In the genomic region with DNA sequence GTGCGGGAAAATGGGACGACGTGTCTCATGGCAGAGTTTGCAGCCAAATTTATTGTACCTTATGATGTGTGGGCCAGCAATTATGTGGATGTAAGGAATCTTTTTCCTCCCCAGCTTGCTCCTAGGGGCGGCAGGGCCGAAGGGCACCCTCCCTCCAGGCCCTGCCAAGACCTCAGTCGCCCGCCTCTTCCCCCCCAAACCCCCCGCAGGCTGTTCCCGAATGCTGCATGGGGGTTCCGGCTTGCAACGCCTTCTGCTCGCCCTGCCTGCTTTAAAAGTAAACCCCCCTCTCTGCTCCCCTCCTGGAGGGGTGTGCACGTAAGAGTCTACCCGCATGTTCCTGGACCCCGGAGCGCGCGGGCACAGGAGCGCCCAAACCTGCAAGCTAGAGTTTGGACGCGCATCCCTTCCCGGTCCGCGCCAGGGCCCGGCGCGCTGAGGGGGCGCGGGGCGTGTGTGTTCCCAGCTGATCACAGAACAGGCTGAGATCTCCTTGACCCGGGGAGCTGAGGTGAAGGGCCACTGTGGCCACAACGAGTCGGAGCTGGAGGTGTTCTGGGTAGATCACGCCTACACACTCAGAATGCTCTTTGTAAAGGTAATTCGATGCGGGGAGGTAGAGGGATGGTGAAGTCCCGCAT, we compare ENCODE assay signal across 8 mouse cellular contexts. TPM values are rescaled to one million over a fixed set of nuclear protein-coding genes. Genes with fewer than 3 reads are reported as not detected.
DNase-seq lines count a peak whose midpoint lies in the region; ATAC-seq and TF ChIP-seq lines count a peak whose summit lies in the region.

No protein-coding gene starts in this region.

- no peak for DNase-seq in layer of hippocampus, adult 2 months (ENCODE audit: low spot score in 2 of 2)
- DNase-seq in layer of hippocampus, adult 18-20 months (ENCODE audit: low spot score in 2 of 2) = no peak
- DNase-seq in embryo, embryonic 11 days = peak; percentile 48
- peak; percentile 23 for DNase-seq in hindbrain, embryonic 10.5 days (ENCODE audit: low spot score)
- no peak for DNase-seq in midbrain, postnatal 0 days (ENCODE audit: low spot score)
- DNase-seq in thymus, postnatal 14 days = no peak
- DNase-seq in thymus, adult 18-20 months = no peak
- DNase-seq in lung, postnatal 25 days (ENCODE audit: low spot score) = no peak

- peaks cover 52% of the 10 kb centered on the region for H3K27me3 ChIP-seq in hindbrain, embryonic 10.5 days (ENCODE audit: insufficient read depth, poor library complexity, severe bottlenecking)
- peaks cover 7% of the 10 kb centered on the region; the same call in 1 of the 2 replicates for H3K27me3 ChIP-seq in midbrain, postnatal 0 days (ENCODE audit: insufficient read depth, low read length)

- peak overlapping the region; percentile 10; the same call in 1 of the 2 replicates for H3K9ac ChIP-seq in midbrain, postnatal 0 days (replicated peaks; ENCODE audit: low read length, poor library complexity, severe bottlenecking)

- 2% methylated on average over 37 of the region's 37 CpGs for WGBS in hindbrain, embryonic 10.5 days
- WGBS in midbrain, postnatal 0 days = under 1% methylated on average over 36 of the region's 37 CpGs

- TF ChIP-seq CTCF in layer of hippocampus, adult 2 months (conservative IDR thresholded peaks at IDR 0.05) = no peak
- no peak for TF ChIP-seq CTCF in midbrain, postnatal 0 days (IDR thresholded peaks at IDR 0.05)

- peak overlapping the region; percentile 60 for H3K4me3 ChIP-seq in layer of hippocampus, adult 2 months
- H3K4me3 ChIP-seq in hindbrain, embryonic 10.5 days = peak overlapping the region; percentile 53
- H3K4me3 ChIP-seq in midbrain, postnatal 0 days (ENCODE audit: low read depth, low read length) = peak overlapping the region; percentile 42

- H3K4me1 ChIP-seq in hindbrain, embryonic 10.5 days (replicated peaks) = peaks cover 23% of the 10 kb centered on the region
- H3K4me1 ChIP-seq in midbrain, postnatal 0 days (ENCODE audit: insufficient read depth, low read length) = peaks cover 3% of the 10 kb centered on the region; the same call in 1 of the 2 replicates

- peak overlapping the region; percentile 78 for H3K27ac ChIP-seq in layer of hippocampus, adult 2 months
- H3K27ac ChIP-seq in hindbrain, embryonic 10.5 days = peak overlapping the region; percentile 76
- no peak overlapping the region for H3K27ac ChIP-seq in midbrain, postnatal 0 days (ENCODE audit: low read depth, low read length)

- H3K4me2 ChIP-seq in midbrain, postnatal 0 days (ENCODE audit: low read depth, low read length, poor library complexity, severe bottlenecking) = peak overlapping the region; percentile 78

- H3K36me3 ChIP-seq in hindbrain, embryonic 10.5 days = no peaks in the 10 kb centered on the region
- no peaks in the 10 kb centered on the region for H3K36me3 ChIP-seq in midbrain, postnatal 0 days (ENCODE audit: insufficient read depth, low read length)

- ATAC-seq in midbrain, postnatal 0 days (ENCODE audit: low FRiP score) = peak; percentile 21; the same call in 1 of the 2 replicates

- H3K9me3 ChIP-seq in hindbrain, embryonic 10.5 days = no peaks in the 10 kb centered on the region
- no peaks in the 10 kb centered on the region for H3K9me3 ChIP-seq in midbrain, postnatal 0 days (ENCODE audit: low read length)

RNA-seq across cellular contexts. Expression of a gene that starts 7.1 kb away (rescaled TPM):
- total RNA-seq in layer of hippocampus, adult 2 months (2021) = 10 to 100 TPM; 52.2 to 53.3 TPM
- 10 to 100 TPM; 52.2 to 53.4 TPM for total RNA-seq in layer of hippocampus, adult 18-20 months (2021)
- polyA plus RNA-seq in hindbrain, embryonic 10.5 days (2016; fragmentation: Nextera tagmentation; extraction: Ambion mirVana) = 8.6 and 64.0 TPM in 2 replicates
- 3.7 and 8.2 TPM in 2 replicates for total RNA-seq in midbrain, postnatal 0 days (2014; rRNA removed)
- polyA plus RNA-seq in midbrain, postnatal 0 days (2015; fragmentation: Nextera tagmentation; extraction: Ambion mirVana) = 4.6 and 7.1 TPM in 2 replicates

Comparison
In these comparisons a context has a peak if more than half of its experiments do, and no peak if none do; other contexts are left out.
1. DNase-seq: peak in embryo, embryonic 11 days (single experiment) and hindbrain, embryonic 10.5 days (single experiment); none in layer of hippocampus, adult 2 months (0 of 2), layer of hippocampus, adult 18-20 months (0 of 2), midbrain, postnatal 0 days (single experiment), thymus, postnatal 14 days (single experiment), thymus, adult 18-20 months (0 of 2) and lung, postnatal 25 days (single experiment).
2. Peak in every context shown above with its lines, with median percentiles within 50 percentile points of each other: H3K4me3 ChIP-seq.